Mouse (Mus musculus): Measurements from ENCODE around the gene Chpf2.

Chpf2 gene

DNA sequence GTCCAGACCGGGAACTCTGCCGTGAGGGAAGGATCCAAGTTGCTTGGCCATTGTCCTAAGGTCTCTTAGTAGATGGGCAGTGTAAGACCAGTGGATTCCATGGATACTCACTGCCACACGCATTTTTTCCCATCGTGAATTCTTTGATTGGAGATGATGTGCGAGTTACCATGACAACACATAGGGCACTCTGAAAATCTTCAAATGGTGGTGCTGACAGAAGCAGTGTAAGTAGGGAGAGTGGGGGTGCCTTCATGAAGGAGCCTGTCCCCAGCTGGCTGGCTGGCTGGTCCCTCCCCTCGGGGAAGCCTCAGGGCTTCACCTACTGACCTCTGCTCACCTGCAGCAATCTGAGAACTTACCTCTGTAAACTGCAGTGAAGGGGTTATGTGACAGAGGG is 52.5 kb downstream of the Chpf2 start:
- DNase-seq (ENCODE audit: low read depth, low spot score) = peak; percentile 52
